Mouse (Mus musculus): ENCODE measurements at regions not wholly inside any gene's neighbourhood (a gene's known extent, or its start where the extent isn't known, plus 50 kb on each side); places are given as distances from the start of the nearest gene placed in this dataset.

GRCm38 (mm10) chr19:36178828-36179251, 58.9 kb upstream of the Ankrd1 start:
- peak; percentile 61 for ATAC-seq (replicated peaks; ENCODE audit: insufficient number of reproducible peaks, insufficient read depth, low FRiP score, low read depth)
- 20% methylated on average over 6 of the region's 6 CpGs for WGBS
- Histone ChIP-seq H3K4me1 (replicated peaks) (peaks cover 21% of the 10 kb centered on the region), H3K27me3 (no peaks in the 10 kb centered on the region), H3K4me3 (no peak overlapping the region), H3K9ac (no peak overlapping the region), H3K4me2 (no peak overlapping the region), H3K27ac (peak overlapping the region; percentile 47), H3K36me3 (no peaks in the 10 kb centered on the region), H3K9me3 (replicated peaks) (no peaks in the 10 kb centered on the region)

DNA sequence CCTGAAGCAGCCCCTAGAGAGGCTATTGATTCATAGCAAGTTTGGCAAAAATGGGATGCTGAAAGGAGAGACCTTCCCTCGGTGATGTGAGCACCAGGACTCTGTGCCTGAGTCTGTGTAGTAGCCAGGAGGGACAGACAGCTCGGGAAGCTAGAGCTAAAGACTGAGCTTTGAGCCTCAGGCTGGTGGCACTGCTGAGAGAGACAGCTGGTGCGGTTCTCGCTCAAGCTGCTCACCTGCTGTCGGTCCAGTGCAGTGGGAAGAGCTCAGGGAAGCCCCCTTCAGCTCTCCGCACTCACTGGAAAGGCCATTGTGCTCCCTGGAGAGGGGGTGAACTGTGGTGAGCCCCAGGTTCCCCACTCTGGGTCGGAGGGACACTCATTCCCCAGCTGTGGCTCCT, 60.4 kb upstream of the Ankrd1 start:
- Histone ChIP-seq H3K27ac (no peak overlapping the region), H3K4me1 (replicated peaks) (peaks cover 21% of the 10 kb centered on the region), H3K9ac (no peak overlapping the region), H3K27me3 (no peaks in the 10 kb centered on the region), H3K9me3 (replicated peaks) (no peaks in the 10 kb centered on the region), H3K36me3 (no peaks in the 10 kb centered on the region), H3K4me2 (no peak overlapping the region), H3K4me3 (no peak overlapping the region)
- ATAC-seq (replicated peaks; ENCODE audit: insufficient number of reproducible peaks, insufficient read depth, low FRiP score, low read depth): no peak
- 84% methylated on average over 7 of the region's 7 CpGs for WGBS

- no peak overlapping the region for H3K4me2 ChIP-seq
- 72% methylated on average over 2 of the region's 2 CpGs for WGBS
- H3K4me3 ChIP-seq: no peak overlapping the region
- ATAC-seq (replicated peaks; ENCODE audit: insufficient number of reproducible peaks, insufficient read depth, low FRiP score, low read depth): no peak
- H3K9me3 ChIP-seq (replicated peaks): no peaks in the 10 kb centered on the region
- H3K27me3 ChIP-seq: no peaks in the 10 kb centered on the region
- no peak overlapping the region for H3K9ac ChIP-seq
- H3K36me3 ChIP-seq: no peaks in the 10 kb centered on the region
- H3K27ac ChIP-seq: no peak overlapping the region
- peaks cover 21% of the 10 kb centered on the region for H3K4me1 ChIP-seq (replicated peaks)
Observed at GRCm38 (mm10) chr19:36181535-36181934, 61.6 kb upstream of the Ankrd1 start.

- peaks cover 21% of the 10 kb centered on the region for H3K4me1 ChIP-seq (replicated peaks)
- no peak overlapping the region for H3K27ac ChIP-seq
Observed at GRCm38 (mm10) chr19:36183127-36183526, 63.2 kb upstream of the Ankrd1 start.

GRCm38 (mm10) chr19:36189662-36190061, 69.8 kb upstream of the Ankrd1 start:
- H3K4me2 ChIP-seq: no peak overlapping the region
- H3K9ac ChIP-seq: no peak overlapping the region
- no peak overlapping the region for H3K4me3 ChIP-seq
- H3K9me3 ChIP-seq (replicated peaks): no peaks in the 10 kb centered on the region
- H3K36me3 ChIP-seq: no peaks in the 10 kb centered on the region
- ATAC-seq (replicated peaks; ENCODE audit: insufficient number of reproducible peaks, insufficient read depth, low FRiP score, low read depth): no peak
- H3K4me1 ChIP-seq (replicated peaks): no peaks in the 10 kb centered on the region
- H3K27ac ChIP-seq: no peak overlapping the region
- WGBS: 84% methylated on average over 5 of the region's 5 CpGs
- H3K27me3 ChIP-seq: no peaks in the 10 kb centered on the region

More at GRCm38 (mm10) chr19:36183127-36183526, 63.2 kb upstream of the Ankrd1 start:
- Histone ChIP-seq H3K9ac (no peak overlapping the region), H3K9me3 (replicated peaks) (no peaks in the 10 kb centered on the region), H3K4me3 (no peak overlapping the region), H3K4me2 (no peak overlapping the region), H3K27me3 (no peaks in the 10 kb centered on the region), H3K36me3 (no peaks in the 10 kb centered on the region)
- WGBS: 11% methylated on average over 2 of the region's 2 CpGs
- peak; percentile 68 for ATAC-seq (replicated peaks; ENCODE audit: insufficient number of reproducible peaks, insufficient read depth, low FRiP score, low read depth)

DNA sequence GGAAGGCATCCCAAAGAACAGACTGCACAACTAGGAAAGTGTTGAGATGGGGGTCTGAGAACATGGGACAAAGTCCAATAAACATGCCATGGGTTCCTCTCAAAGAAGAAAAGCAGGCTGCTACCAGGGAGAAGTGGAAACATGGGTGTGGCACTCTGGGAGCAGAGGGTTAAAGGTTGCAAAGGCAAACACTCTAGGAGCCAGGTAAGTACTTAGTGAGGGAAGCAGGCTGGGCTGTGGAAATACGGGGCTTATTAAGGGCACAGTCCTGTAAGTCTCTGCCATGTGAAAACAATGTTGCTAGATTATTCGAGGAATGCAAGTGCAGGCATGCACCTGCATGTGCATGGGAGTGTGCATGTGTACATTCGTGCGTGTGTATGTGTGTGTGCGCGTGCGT, 71.7 kb upstream of the Ankrd1 start:
- H3K27me3 ChIP-seq: no peaks in the 10 kb centered on the region
- H3K36me3 ChIP-seq: no peaks in the 10 kb centered on the region
- no peak for ATAC-seq (replicated peaks; ENCODE audit: insufficient number of reproducible peaks, insufficient read depth, low FRiP score, low read depth)
- no peaks in the 10 kb centered on the region for H3K9me3 ChIP-seq (replicated peaks)
- no peaks in the 10 kb centered on the region for H3K4me1 ChIP-seq (replicated peaks)
- H3K4me2 ChIP-seq: no peak overlapping the region
- no peak overlapping the region for H3K9ac ChIP-seq
- no peak overlapping the region for H3K4me3 ChIP-seq
- WGBS: 88% methylated on average over 7 of the region's 7 CpGs
- H3K27ac ChIP-seq: no peak overlapping the region

GRCm38 (mm10) chr19:36204269-36204668, 84.4 kb upstream of the Ankrd1 start:
- 80% methylated on average over 2 of the region's 2 CpGs for WGBS
- peaks cover 16% of the 10 kb centered on the region for H3K4me1 ChIP-seq (replicated peaks)
- no peak overlapping the region for H3K9ac ChIP-seq
- H3K27ac ChIP-seq: no peak overlapping the region
- H3K36me3 ChIP-seq: no peaks in the 10 kb centered on the region
- no peaks in the 10 kb centered on the region for H3K9me3 ChIP-seq (replicated peaks)
- no peak overlapping the region for H3K4me3 ChIP-seq
- H3K4me2 ChIP-seq: no peak overlapping the region
- H3K27me3 ChIP-seq: no peaks in the 10 kb centered on the region
- ATAC-seq (replicated peaks; ENCODE audit: insufficient number of reproducible peaks, insufficient read depth, low FRiP score, low read depth): no peak

DNA sequence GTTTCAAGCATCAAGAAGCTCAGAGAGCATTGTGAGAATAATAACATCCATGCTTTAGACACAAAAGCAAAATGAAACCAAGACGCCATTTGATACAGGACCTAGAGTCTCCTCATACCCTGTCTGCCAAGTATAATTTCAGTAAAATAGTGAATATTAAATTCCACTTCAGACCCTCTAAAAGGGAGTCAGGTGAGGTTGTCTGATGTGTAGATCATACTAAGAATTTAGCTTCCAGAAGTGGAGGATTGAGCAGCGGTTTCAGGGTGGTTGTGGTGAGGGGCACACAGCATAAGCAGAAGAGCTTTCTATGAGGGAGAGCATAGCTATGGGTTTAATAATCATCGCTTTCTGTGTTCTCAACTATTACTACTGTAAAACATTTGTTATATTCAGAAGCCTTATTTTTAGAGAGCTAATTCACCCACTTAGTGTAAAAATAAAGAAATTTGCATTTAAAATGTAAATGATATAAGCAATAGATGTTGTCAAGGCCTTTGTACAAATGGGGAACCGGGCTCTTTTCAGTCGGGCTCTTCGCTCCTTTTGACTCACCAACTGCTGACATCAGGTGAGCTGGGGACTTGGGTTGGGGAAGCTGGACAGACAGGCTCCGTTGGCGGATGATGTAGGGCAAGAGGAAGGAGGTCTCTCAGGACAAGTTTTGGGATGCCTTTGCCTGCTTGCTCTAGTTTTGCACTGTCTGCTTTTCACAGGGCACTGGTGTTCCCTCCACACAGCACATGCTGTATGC, 85.2 kb upstream of the Ankrd1 start:
- Histone ChIP-seq H3K4me2 (no peak overlapping the region), H3K9me3 (replicated peaks) (no peaks in the 10 kb centered on the region), H3K27ac (no peak overlapping the region), H3K4me1 (replicated peaks) (peaks cover 16% of the 10 kb centered on the region), H3K4me3 (no peak overlapping the region), H3K27me3 (no peaks in the 10 kb centered on the region), H3K9ac (no peak overlapping the region), H3K36me3 (no peaks in the 10 kb centered on the region)
- WGBS: 90% methylated on average over 8 of the region's 8 CpGs
- ATAC-seq (replicated peaks; ENCODE audit: insufficient number of reproducible peaks, insufficient read depth, low FRiP score, low read depth): no peak

DNA sequence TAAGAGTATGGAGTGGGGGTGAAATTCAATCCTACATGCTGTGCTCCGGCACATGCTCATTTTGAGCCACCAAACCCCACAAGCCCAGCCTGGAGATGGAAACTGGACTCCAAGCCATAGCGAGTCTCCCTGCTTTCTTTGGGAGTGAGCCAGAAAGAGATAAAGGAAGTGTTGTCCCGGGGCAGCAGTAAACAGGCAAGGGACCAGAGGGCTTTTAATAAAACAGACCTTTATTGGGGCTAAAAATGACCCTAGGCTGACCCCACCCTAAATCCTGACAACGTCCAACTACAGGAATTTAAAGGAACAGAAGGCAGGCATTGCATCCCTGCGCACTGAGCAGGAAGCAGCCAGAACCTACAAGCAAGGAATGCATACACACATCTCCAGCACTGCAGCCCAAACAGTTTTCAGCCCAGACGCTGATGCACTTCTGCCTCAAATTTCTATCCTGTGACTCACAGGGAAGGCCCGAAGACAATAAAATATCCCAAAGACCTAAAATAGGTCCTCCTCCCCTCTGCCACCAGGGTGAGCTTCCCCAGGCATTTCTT, 87.9 kb upstream of the Ankrd1 start:
- H3K4me3 ChIP-seq: peak overlapping the region; percentile 11; the same call in 1 of the 2 replicates
- peak overlapping the region; percentile 81 for H3K27ac ChIP-seq
- peak overlapping the region; percentile 44 for H3K4me2 ChIP-seq
- H3K9me3 ChIP-seq (replicated peaks): no peaks in the 10 kb centered on the region
- 11% methylated on average over 7 of the region's 7 CpGs for WGBS
- H3K9ac ChIP-seq: 0 out of 2 replicates have a peak overlapping the region, but pooled peaks have one; percentile 3
- peaks cover 16% of the 10 kb centered on the region for H3K4me1 ChIP-seq (replicated peaks)
- no peaks in the 10 kb centered on the region for H3K36me3 ChIP-seq
- no peaks in the 10 kb centered on the region for H3K27me3 ChIP-seq
- peak; percentile 43 for ATAC-seq (replicated peaks; ENCODE audit: insufficient number of reproducible peaks, insufficient read depth, low FRiP score, low read depth)

- H3K9me3 ChIP-seq (replicated peaks): no peaks in the 10 kb centered on the region
- no peak overlapping the region for H3K9ac ChIP-seq
- H3K27ac ChIP-seq: peak overlapping the region; percentile 81
- H3K27me3 ChIP-seq: no peaks in the 10 kb centered on the region
- H3K36me3 ChIP-seq: no peaks in the 10 kb centered on the region
- peaks cover 21% of the 10 kb centered on the region for H3K4me1 ChIP-seq (replicated peaks)
- H3K4me2 ChIP-seq: peak overlapping the region; percentile 44; the same call in 1 of the 2 replicates
- ATAC-seq (replicated peaks; ENCODE audit: insufficient number of reproducible peaks, insufficient read depth, low FRiP score, low read depth): no peak
- no peak overlapping the region for H3K4me3 ChIP-seq
- 38% methylated on average over 5 of the region's 5 CpGs for WGBS
Observed at GRCm38 (mm10) chr19:36208419-36208818, 88.5 kb upstream of the Ankrd1 start.

DNA sequence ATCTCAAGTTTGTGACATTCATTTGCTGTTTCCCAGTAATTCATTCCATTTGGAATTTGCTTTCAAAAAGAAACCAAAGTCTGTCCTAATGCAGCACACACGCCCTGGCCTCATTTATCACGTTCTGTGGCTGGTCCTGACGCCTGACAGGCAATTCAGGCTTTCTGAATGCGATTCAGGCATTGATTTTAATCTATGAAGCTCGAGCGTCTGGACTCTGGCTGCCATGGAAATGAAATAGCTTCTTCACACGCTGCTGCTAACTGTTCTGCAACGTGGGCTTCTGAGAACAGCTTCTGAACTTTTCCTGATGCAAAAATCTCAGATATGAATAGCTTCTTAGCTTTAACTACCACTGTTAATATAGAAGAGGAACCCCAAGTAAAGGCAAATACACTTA, 93.6 kb upstream of the Ankrd1 start:
- Histone ChIP-seq H3K9ac (no peak overlapping the region), H3K9me3 (replicated peaks) (no peaks in the 10 kb centered on the region), H3K36me3 (no peaks in the 10 kb centered on the region), H3K4me1 (replicated peaks) (peaks cover 29% of the 10 kb centered on the region), H3K4me3 (no peak overlapping the region), H3K27ac (0 out of 2 replicates have a peak overlapping the region, but pooled peaks have one; percentile 37), H3K4me2 (no peak overlapping the region), H3K27me3 (no peaks in the 10 kb centered on the region)
- no peak for ATAC-seq (replicated peaks; ENCODE audit: insufficient number of reproducible peaks, insufficient read depth, low FRiP score, low read depth)
- WGBS: 26% methylated on average over 8 of the region's 8 CpGs

All from heart, embryonic 15.5 days (tissue).